Mouse (Mus musculus): ENCODE measurements around the gene Spi1. TPM values are rescaled to one million over a fixed set of nuclear protein-coding genes. Genes with fewer than 3 reads are reported as not detected.
A peak's percentile ranks its signal among the peaks of the same experiment; 100 is the strongest.

The Spi1 gene
- total RNA-seq, 2 experiments from 2014 or later: 2.7 to 3.5 TPM

DNA sequence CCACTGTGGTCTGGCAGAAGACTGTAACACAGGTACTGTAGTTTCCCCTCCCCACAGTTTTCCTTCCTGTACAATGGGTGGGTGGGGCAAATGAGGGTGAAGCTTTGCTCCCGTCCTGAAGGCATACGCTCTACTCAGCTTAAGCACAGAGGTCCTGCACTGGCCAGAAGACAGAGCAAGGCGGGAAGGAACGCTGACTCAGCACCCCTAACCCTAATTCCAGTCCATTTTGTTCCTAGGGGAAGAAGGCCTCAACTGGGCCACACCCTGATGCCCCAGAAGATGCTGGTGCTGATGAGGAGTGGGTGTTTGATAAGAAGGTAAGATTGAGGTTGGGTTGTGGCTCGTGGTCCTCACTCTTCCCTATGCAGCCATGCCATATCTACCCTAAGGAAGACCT, 46.6 kb downstream of the Spi1 start:
- no peak for DNase-seq

DNA sequence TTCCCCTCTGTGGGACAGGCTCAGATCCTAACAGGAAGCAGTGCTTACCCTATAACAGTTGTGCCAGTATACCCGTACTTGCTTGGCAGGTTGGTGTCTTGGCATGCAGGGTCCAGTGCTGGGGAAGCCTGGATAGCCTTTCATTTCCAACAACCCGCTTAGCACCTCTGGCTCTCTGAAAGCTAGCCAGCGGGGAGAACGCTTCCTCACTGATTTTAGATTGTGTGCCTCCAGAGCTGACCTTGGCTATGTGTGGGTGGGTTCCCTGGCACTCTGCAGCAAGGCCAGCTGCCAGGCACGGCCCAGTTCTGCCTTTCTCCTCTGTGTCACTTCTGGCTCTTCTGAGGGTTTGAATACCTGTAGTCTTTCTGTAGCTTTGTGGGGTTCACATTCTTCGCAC, 47.9 kb downstream of the Spi1 start:
- peak; percentile 64 for DNase-seq

DNA sequence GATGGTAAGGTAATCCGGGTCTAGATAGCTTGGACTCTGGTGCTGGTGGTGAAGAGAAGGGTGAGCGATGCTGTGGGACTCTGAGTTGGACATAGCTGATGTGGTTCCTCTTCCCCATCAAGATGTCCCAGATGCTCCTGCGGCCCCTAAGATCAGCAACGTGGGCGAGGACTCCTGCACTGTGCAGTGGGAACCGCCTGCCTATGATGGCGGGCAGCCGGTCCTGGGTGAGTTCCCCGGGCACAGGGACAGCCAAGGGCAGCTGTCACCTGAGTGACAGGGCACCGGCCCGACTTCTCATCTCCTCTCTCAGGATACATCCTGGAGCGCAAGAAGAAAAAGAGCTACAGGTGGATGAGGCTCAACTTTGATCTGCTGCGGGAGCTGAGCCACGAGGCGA, 49.1 kb downstream of the Spi1 start:
- no peak for DNase-seq

DNA sequence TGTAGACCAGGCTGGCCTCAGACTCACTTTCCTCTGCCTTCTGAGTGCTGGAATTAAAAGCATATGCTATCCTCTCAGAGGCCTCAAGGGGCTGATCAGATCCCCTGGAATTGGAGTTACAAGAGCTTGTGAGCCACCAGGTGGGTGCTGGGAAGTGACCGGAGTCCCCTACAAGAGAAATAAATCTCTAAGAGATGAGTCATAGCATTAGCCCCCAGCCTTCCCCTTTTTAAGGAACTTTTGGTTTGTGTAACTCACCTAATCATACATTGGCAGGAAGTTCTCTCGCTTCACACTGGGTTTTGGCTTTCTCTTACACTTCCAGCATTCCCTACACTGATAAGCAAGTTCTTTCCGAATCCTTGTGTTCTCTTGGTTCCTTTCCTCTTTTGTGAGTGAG, 49.8 kb downstream of the Spi1 start:
- no peak for DNase-seq

DNA sequence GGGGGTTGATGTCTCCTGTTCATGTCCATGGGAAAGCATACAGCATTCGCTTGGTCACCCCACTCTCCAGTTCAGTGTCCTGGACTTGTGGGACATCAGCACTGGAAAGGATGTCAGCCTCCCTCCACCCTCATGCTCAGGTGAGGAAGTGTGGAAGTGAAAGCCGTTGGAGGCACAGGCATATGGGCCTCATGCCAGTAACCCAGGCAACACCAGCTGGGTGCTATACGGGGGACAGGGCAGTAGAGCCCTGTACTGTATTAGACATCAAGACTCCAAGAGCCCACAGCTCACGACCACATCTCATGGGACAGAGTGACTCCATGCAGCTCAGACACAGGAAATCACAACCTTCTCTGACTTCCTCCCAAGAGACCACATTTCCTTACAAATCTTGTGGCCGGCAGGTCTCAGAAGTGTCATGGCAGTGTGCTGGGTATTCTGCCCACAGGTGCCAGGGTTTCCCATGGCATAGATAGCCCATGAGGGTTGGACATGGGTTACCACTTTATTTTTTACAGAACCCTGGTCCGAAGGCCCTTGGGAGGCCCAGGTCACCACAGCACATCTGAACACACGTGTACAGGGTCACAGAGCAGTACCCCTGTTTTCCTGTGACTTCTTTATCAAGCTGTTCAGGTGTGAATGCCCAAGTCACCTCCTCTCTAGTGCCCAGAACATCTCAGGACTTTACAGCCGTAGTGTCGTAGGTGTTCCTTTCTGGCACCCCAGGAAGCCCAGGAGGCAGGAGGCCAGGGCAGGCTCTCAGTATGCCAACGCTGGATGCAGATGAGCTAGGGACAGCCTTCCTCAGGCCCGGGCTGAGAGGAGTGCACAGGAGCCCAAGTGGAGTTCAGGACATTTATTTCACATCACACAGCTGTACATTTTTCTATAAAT, 54.6 kb downstream of the Spi1 start:
- no peak for DNase-seq

DNA sequence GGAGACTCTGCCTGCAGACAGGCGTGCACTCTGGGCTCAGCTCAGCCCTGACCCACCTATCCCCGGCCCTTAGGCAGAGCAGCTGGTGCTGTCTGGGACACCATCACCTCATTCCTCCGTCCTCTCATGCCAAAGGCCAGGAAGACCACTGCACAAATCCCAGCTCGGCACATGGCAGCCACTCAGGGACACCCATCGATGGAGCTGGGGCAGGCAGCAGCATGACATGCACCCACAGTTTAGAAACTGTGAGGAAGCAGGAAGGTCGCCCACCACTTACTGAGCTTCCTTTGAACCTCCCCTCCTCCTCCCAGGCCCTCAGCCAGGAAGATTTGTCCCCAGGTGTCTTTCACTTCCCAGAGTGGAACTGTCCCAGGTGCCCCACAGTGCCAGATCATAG, 55.3 kb downstream of the Spi1 start:
- DNase-seq: no peak

DNA sequence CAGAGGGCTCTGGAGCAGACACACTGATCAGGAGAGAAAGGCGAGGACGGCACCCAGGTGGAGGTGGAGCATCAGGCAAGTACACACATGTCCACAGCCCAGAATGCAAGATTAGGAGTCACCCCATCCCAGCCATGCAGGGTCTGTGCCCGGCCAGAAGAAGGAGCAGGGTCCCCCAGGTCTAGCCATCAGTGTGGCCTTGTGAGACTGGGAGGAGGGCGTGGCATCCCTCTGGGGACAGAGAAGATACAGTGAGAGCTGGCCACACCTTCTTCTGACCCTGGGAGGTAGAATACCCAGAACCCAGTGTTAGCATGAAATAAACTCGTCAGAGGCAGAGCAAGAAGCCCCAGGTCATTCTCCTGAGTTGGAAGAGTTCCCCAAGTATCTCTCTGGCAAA, 57.1 kb downstream of the Spi1 start:
- no peak for DNase-seq

DNA sequence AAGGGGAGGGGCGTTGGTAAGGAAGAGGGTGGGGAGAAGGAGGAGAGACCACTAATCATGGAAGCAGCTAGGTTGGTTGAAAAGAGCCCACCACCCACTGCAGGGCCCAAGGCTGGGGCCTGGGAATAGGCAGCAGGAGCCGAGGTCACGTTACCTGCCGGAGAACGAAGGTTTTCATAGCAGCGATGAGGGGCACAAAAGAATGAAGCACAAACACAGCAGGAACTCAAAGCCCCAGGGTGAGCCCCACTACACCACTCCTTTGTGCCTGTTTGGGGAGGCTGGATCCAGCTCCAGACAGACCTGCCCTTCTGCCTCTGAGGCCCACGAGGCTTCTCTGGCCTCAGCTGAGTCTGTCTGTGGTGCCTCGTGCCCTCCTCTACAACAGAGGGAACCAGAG, 57.6 kb downstream of the Spi1 start:
- no peak for DNase-seq

DNA sequence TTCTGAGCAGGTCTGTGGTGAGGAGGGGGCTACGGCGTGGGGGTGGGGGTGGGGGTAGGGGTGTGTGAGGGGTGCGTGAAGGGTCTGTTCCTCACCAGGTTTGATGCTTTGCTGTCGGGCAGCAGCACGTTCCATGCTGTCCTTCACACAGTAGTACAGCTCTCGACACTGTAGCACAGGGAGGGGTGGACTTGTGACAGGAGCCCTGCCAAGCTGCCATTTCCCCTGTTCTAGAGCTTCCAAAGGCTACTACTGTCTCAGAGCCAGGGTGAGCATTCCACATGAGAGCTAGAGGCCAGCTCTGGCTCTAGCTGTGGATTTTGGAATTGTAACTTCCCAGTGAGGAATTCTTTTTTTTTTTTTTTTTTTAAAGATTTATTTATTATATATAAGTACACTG, 60.7 kb downstream of the Spi1 start:
- DNase-seq: no peak

DNA sequence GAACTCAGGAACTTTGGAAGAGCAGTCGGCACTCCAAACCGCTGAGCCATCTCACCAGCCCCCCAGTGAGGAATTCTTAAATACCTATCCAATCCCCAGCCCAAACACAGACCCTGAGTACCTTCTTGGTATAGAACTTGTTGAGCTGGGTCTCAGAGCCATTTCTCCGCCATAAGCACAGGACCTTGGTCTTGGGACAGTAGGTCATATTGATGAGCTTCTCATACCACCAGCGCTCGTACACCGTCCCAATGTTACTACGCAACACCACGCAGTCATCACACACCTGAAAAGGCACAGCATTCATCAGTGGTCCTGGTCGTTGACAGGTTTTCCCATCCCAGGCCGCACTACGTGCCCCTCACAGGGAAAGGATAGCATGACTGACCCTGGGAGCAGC, 61.2 kb downstream of the Spi1 start:
- DNase-seq: no peak

DNA sequence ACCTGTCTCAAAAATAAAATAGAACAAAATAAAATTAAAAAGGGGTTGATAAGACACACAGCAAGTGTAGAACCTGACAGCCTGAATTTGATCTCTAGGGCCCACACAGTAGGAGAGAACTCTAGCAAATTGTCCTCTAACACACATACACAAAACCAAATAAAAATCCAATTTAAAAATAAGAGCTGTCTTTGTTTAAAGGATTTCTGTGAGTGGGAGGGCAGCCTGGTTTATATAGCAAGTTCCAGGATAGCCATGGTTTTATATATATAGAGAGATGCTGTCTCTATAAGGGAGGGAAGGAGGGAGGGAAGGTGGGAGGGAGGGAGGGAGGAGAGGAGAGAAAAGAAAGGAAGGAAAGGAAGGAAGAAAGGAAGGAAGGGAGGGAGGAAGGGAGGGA, 65.9 kb downstream of the Spi1 start:
- DNase-seq: no peak

DNA sequence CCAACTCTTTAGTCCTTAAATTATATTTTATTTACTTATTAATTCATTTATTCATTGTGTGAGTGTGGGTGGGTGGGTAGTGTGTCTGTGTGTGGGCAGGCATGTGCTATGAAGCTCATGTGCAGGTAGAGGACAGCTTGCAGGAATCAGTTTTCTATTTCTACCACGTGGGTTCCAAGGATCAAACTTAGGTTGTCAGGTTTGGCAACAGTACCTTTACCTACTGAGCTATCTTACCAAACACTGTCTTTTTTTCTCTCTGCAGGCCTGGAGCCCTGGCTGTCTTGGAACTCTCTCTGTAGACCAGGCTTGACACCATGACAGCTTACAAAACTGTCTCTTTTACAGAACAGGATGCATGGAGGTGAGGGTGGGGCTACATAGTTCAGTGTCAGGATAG, 69.1 kb downstream of the Spi1 start:
- DNase-seq: no peak

DNA sequence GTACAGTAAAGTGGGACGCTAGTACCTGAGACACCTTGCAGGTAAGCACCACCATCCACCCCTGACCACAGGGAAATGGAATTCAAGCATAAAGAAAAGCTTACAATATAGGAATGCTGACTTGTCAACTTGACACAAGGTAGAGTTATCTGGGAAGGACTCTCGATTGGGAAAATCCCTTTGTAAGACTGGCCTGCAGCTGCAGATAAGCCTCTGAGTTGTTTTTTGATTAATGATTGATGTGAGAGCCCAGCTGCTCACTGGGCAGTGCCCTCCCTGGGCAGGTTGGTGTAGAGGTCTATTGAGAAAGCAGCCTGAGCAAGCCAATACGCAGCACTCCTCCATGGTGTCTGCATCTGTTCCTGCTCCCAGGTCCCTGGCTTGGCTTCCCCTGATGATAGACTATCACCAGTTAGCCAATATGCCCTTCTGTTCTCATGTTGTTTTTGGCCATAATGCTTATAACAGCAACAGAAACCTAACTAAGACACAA, 70.7 kb downstream of the Spi1 start:
- no peak for DNase-seq

DNA sequence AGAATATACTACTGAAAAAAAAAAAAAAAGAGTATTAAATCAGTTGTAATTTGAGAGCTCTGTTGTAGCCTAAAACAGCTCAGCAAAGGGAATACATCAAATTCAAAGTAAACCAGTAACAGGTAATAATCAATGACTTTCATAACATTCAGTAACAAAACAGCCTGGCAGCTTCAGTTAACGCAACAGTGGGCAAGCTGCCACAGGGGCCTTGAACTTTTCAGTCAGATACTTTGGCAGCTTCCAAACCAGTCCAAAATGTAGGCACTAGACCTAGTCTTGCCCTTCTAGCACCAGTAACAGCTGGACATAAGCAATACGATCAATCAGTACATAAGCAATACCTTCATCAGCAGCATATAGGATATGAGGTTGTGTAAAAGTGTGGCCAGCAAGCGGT, 71.9 kb downstream of the Spi1 start:
- no peak for DNase-seq

DNA sequence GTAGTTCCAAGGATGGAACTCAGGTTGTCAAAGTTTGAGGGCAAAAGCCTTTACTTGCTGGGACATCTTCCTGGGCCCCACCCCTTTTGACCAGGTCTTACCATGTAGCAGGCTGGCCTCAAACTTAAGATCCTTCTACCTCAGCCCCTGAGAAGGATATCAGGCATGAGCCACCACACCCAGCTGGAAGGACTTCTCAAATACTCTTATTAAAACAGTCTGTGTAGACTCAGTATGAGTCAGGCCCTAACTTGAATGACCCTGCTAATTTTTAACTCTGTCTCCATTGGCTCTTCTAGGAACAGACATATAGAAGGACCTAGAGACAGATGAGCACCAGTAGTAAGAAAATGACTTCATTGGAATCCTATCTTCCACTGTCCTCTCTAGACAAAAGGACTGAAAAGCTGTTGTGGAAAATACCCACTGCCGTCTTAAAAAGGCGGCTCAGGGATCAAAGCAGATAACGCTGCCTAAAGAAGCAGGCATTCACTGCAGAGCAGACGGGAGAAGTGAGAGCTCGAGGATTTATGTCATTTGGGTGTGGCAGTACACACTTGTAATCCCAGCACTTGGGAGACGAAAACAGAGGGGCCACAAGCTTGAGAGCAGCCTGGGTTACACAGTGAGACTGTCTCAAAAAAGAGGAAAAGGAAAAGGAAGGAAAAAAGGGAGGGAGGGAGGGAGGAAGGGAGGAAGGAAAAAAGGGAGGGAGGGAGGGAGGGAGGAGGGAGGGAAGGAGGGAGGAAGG, 75.0 kb downstream of the Spi1 start:
- DNase-seq: no peak

DNA sequence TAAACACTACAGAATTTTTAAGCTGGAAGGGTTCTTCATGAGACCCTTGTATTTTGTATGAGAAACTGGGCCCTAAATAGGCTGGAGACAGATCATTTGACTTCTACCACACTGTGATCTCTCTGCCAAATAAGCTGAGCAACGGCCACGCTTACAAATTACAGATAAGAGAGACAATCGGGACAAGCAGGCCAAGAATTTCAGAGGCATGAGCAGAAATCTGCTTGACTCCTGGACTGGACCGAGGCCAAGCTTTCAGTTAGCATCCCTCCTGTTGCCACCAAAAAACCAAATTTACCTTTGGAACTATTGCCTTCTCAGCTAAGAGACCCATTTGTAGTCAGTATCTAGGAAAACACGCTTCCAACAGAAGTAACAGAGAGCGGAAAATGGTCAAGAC, 78.4 kb downstream of the Spi1 start:
- no peak for DNase-seq

DNA sequence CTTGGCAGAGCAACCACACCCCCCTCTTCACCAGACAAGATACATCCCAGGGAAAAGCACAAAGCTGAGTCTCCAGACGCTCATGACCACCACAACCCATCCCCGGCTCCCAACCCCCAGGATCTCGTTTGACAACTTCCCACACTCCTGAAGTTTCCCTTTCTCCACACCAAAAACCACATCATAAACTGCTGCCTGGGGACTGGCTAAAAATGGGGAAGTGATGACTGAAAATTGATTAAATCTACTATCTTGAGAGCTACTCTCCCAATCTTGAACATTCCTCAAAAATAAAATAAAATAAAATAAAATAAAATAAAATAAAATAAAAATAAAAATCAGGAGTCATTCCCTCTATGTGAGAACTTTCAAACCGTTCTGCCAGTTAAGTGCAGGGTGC, 80.8 kb downstream of the Spi1 start:
- DNase-seq: no peak

DNA sequence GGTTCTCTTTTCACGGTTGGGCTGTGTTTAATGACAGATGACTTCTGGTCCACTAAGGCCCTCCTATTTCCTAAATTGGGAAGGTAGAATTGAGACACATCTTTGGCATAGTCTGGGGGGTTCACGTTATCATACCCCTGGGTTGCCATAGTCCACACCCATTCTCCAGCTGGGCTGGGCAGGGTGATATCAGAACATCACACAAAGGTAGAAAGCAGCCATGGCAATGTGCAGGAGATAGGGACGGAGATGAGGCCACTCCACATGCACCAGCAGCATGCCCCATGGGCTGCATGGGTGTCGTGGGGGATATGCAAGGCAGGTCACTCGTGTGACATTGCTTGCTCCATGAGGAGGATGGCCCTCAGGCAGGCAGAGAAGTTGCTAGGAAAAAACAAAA, 81.3 kb downstream of the Spi1 start:
- no peak for DNase-seq

DNA sequence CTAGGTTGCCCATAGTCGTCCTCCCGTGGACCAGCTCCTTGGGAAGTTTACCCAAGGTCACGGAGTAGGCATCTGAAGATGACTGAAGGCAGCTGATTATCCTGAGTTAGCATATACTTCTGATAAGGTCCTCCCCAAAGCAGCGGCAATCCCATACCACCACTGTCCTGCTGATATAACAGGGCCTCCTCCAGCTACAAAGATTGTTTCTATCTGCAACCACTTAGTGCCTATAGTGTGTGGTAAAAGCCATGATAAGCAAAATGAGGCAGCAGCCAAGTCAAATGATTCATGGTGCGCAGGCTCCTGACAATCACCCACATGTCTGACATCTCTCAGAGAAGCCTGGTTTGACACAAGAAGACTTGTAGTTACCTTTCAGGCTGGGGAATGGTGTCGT, 82.8 kb downstream of the Spi1 start:
- no peak for DNase-seq
